Mouse (Mus musculus) CD8-positive naive resting alpha-beta T cell, adult 2 months (primary cell): ENCODE results near the gene Smap1.

Source experiments
- DNase-seq, 2 experiments: peaks; one replicate each; pipeline ENCODE4 v3.0.0; 2022; ENCODE audit warnings: low read depth in 2 of 2, low spot score in 2 of 2

The Smap1 gene

GRCm38 (mm10) chr1:23922530-23922884 lies 390 bp upstream of the Smap1 start:
- no peak for DNase-seq

- no peak for DNase-seq
Measured at GRCm38 (mm10) chr1:23920275-23920674, 1.8 kb downstream of the Smap1 start.

GRCm38 (mm10) chr1:23919086-23919485 lies 3.0 kb downstream of the Smap1 start:
- no peak for DNase-seq

GRCm38 (mm10) chr1:23915483-23915882 lies 6.6 kb downstream of the Smap1 start:
- no peak for DNase-seq

GRCm38 (mm10) chr1:23912988-23913387 lies 9.1 kb downstream of the Smap1 start:
- no peak for DNase-seq

GRCm38 (mm10) chr1:23906082-23906481 lies 16.0 kb downstream of the Smap1 start:
- DNase-seq: no peak

- no peak for DNase-seq
Measured at GRCm38 (mm10) chr1:23903340-23903739, 18.8 kb downstream of the Smap1 start.

- no peak for DNase-seq
Measured at GRCm38 (mm10) chr1:23902736-23903135, 19.4 kb downstream of the Smap1 start.

GRCm38 (mm10) chr1:23899647-23900020 lies 22.5 kb downstream of the Smap1 start:
- DNase-seq: no peak

GRCm38 (mm10) chr1:23899020-23899646 lies 23.0 kb downstream of the Smap1 start:
- no peak for DNase-seq

GRCm38 (mm10) chr1:23892072-23892471 lies 30.0 kb downstream of the Smap1 start:
- DNase-seq: no peak

GRCm38 (mm10) chr1:23884914-23885313 lies 37.2 kb downstream of the Smap1 start:
- DNase-seq: no peak

- DNase-seq: no peak
Measured at GRCm38 (mm10) chr1:23884087-23884668, 37.9 kb downstream of the Smap1 start.

GRCm38 (mm10) chr1:23882681-23883080 lies 39.4 kb downstream of the Smap1 start:
- DNase-seq: peak in 1 of 2 experiments; percentile 4

GRCm38 (mm10) chr1:23872194-23872593 lies 49.9 kb downstream of the Smap1 start:
- no peak for DNase-seq

GRCm38 (mm10) chr1:23867350-23867862 lies 54.7 kb downstream of the Smap1 start:
- DNase-seq: no peak

- no peak for DNase-seq
Measured at GRCm38 (mm10) chr1:23865566-23865965, 56.6 kb downstream of the Smap1 start.

GRCm38 (mm10) chr1:23860944-23861343 lies 61.2 kb downstream of the Smap1 start:
- DNase-seq: no peak

GRCm38 (mm10) chr1:23855623-23856022 lies 66.5 kb downstream of the Smap1 start:
- DNase-seq: no peak

- DNase-seq: no peak
Measured at GRCm38 (mm10) chr1:23846044-23846680, 76.0 kb downstream of the Smap1 start.

GRCm38 (mm10) chr1:23845007-23845406 lies 77.1 kb downstream of the Smap1 start:
- DNase-seq: no peak

GRCm38 (mm10) chr1:23843790-23844189 lies 78.3 kb downstream of the Smap1 start:
- DNase-seq: no peak
